Mouse (Mus musculus): ENCODE measurements at regions not wholly inside any gene's neighbourhood (a gene's known extent, or its start where the extent isn't known, plus 50 kb on each side); places are given as distances from the start of the nearest gene placed in this dataset.

DNA sequence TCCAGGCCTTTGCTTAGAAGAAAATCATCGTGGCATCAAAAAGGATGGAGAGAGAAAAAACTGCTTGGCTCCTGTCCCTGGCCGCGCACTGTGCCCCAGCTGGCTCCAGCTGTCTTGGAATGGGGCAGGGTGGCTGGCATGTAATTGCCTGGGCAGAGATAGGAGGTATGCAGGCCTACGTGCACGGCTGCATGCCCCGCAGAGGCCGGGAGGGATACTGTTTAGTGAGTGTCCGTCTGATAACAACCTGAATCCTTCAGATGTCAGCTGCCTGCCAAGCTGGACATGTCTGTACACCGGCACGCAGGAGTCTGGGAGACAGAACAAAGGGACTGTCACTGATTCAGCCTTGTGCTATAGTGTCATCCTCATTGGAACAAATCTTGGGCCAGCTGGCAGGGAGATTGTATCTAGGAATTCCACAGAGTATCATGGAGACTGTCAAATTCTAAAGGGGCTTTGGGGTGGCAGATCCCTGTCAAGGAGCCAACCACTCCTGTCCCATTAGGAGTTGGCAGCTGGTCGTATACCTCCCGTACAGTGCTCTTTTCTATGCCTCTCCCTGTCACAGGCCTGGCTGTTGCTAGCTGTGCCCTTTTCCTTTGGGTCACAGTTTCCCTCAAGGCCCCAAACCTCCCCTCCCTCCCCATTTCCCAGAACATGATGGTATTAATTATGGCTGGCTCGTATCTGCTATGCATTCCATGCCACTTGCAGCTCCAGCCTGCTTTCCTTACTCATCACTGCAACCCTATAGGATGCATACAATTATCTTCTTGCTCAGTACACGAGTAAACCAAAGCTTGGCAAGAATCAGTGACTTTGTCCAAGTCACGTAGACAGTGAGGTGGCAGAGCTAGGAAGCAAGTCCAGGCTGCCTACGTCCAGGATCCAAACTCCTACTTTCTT is 83.5 kb upstream of the Egln3 start:
- no peak for DNase-seq (ENCODE audit: extremely low spot score in 1 of 2, low spot score in 1 of 2)

DNA sequence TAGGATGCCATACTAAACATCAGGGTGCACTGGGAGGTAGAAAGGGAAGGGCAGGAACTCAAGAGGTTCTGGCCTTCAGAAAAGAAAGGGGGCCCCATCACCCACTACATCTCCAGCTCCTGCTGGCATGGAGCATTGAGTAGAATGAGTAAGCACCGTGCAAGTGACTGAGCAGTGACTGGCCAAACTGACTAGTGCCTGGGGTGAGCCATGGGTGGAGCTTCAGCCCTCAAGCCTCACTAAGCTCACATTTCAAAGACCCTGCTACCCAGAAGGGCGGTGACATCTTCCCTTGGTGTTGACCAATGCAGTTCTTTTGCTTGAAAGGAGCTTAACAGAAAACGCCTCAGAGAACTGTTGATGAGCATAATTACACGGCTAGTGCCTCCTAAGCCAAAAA is 80.0 kb upstream of the Egln3 start:
- DNase-seq (ENCODE audit: extremely low spot score in 1 of 2, low spot score in 1 of 2), result no peak

DNA sequence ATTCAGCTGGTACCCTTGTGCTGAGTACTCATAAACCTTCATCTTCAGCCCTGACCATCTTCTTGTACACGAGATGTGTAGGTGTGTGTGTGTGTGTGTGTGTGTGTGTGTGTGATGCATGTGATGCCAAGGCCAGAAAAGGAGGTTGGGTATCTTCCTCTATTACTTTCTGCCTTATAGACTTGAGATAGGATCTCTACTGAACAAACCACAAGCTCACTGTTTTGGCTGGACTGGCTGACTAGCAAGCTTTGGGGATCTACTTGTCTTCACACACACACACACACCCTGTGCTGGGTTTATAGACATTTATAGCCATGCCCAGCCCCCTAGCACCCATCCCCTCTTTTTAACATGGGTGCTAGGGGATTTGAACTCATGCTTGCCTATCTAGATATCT is 79.4 kb upstream of the Egln3 start:
- no peak for DNase-seq (ENCODE audit: extremely low spot score in 1 of 2, low spot score in 1 of 2)

DNA sequence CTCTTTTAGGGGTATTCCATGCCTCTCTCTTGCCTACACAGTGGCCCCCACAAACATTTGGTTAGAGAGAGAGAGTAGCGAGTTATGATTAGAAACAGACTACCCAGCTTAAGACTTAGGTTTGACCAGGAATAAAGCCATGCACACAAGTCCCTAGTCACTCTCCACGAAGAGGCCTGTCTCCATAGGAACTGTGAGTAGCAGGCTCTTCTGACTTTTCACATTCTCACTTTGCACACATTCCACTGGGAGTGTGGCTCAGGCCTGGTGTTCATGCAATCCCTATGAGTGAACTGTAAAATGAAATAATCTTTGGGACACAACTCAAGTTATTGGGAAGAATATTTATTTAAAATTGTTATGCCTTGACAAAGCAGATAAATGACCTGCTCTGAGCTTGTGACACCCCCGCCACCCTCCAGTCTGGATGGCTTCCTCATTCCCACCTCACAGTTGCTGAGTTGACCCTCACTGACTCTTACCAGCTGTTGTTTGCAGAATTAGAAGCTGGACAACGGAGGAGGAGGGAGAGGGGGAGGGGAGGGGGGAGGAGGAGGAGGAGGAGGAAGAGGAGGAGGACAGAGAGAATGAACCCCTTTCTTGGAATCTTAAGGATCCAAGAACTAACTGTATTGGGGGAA is 78.7 kb upstream of the Egln3 start:
- DNase-seq (ENCODE audit: extremely low spot score in 1 of 2, low spot score in 1 of 2), result no peak

DNA sequence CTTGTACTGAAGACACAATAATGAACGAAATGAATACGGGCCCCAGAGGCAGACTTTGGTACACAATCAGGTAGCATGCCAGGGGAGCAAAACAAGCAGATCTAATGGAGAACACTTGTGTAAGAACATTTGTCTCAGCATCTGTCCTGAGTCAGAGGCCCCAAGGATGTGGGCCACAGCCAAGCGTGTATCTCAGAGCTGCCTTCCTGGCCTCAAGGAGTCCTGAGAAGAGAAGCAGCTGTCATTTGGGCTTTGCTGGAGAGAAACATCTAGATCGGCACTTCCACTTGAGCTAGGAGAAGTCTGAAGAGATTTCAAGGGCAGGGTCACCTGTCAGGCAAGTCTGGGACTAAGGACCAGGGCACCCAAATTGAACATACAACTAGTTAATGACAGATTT is 76.8 kb upstream of the Egln3 start:
- no peak for DNase-seq (ENCODE audit: extremely low spot score in 1 of 2, low spot score in 1 of 2)

DNA sequence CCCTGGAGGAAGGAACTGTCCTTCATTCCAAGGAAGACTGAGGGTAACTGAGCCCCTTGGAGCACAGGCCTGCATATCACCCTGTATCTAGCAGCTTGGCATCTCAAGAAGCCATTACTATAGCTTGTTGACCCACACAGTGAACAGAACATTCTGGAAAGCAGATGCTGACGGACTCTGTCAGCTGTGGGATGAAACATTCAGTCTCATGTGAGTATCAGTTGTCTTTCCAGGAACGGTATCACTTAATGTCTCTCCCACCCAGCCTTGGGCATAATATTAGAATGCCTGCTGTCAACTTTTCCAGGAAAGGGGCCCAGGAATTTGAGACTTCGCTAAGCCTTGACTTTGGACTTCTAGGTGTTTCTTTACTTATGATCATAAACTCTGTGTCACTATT is 76.3 kb upstream of the Egln3 start:
- DNase-seq (ENCODE audit: extremely low spot score in 1 of 2, low spot score in 1 of 2), result no peak

DNA sequence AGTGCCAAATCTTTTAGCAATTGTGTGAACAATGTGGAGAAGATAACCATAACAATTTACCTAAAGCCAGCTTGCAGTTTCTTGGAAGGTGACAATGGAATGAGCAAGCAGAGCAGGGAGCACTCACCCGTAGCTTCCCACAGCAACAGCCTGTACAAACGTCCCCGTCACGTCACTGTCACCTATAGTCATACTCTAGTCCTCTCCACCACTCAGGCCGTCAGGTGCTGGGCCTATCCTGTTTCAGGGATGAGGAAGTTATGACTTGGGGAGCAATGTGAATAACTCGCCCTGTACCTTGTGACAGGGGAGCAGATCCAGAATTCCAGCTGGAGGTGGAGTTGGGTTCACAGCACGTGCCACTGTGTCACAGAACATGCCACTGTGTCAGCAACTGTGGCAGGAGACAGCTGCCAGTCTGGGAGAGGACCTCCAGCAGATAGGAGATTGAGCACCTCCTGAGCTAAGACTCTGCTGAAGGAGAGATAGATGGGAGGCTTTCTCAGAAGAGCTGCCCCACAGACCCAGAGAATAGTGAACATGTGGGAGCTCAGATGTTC is 73.4 kb upstream of the Egln3 start:
- no peak for DNase-seq (ENCODE audit: extremely low spot score in 1 of 2, low spot score in 1 of 2)

DNA sequence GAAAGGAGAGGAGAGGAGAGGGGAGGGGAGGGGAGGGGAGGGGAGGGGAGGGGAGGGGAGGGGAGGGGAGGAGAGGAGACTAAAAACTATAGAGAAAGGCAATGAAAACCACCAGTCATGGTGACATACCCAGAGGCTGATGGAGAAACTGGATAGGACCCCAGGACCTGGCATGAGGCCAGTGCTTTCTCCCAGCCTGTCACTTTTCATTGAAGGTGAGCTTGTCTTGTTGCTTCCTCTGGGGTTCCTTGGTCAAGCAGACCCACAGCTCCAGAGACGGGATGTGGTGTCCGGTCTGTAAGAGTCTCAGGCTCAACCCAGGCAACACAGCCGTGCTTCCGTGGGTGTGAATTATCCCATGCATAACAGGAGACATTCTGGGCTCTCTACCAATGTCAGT is 69.8 kb upstream of the Egln3 start:
- DNase-seq (ENCODE audit: extremely low spot score in 1 of 2, low spot score in 1 of 2), result no peak

DNA sequence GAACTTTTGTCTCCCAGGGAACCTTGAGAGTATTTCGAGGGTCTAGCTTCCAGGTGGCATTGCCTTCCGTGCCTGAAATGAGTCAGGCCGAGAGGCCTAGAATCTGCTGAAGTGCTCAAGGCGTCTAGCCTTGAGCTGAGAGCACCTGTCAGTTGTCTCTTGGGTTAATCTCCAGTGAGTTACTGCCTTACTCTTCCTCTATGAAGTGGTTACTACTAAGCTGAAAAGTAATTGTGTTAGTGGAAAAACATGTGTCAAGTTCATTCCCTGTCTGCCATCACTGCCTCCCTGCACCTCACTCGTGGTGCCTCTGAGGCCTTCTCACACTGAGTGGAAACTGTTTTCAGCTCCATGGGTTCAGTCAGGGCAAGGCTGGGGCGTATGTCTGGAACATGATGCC is 69.0 kb upstream of the Egln3 start:
- no peak for DNase-seq (ENCODE audit: extremely low spot score in 1 of 2, low spot score in 1 of 2)

DNA sequence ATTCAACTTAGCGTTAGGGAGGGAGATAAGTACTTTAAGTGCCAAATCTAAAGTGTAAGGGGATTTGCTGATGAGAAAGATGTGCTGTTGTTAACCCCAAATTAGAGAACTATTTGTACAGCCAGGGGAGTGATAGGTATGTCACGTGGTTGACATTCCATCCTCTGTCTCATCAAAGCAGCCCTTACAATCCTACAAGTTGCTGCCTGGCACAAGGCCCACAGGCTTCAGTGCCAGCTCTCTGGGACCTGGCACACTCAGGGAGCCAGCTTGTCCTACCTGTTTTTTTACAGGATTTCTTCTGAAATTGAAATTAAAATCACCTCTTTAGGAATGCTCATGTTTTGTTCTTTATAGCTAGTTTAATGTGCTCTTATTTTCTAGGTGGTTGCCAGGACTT is 68.6 kb upstream of the Egln3 start:
- no peak for DNase-seq (ENCODE audit: extremely low spot score in 1 of 2, low spot score in 1 of 2)

DNA sequence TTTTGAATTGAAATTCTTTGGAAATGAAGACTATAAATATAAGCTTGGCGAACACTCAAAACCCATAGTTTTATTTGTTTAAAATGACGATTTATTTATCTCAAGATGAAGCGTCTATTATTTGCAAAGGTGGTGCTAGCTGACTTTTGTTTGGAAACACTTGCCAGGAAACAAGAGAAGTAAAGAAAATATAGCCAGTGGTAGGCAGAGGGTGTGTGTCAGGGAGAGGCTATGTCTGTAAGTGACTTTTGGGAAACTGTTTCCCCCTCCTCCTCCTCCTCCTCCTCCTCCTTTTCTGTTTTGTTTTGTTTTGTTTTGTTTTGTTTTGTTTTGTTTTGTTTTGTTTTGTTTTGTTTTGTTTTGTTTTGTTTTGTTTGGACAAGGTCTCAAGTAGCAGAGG is 62.2 kb upstream of the Egln3 start:
- no peak for DNase-seq (ENCODE audit: extremely low spot score in 1 of 2, low spot score in 1 of 2)

DNA sequence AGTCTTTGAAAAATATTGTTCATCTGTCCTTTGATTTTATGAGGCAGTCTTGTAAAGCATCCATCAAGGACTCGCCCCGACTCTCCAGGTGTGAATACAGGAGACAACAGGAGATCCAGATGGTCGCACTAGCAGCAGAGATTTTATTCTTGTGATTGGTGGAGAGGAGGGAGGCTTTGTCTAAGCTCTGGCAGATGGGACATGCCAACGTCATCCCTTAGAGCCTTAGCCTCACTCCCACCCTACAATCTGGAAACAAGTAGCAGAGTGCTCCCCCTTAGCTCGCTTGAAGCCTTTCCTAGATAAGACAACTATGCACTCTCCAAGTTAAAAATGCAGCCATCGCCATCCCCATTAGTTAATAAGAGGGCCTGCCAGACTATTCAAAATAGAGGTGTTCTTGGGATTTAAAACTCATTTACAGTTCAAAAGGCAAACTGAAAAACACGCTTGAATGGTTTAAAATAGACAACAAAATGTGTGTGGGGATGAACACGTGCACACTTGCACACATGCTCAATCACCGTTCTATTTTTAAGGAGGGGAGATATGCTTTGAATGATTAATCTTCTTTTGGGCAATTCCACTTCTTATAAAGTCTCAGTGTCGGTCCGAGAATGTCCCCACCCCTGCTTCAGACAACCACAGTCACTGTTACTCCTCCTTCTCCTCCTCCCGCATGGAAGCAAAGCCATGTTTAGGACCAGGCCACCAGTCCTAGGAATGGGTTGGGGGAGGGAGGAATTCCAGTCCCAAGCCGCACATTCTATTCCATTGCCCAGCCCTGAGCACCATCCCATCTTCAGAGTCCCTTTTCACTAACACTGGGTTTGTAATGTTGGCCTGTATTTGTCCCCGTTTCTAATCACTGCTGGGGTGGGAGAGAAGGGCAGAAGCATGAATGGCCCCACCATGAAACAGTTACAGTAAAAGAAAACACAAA is 61.5 kb upstream of the Egln3 start:
- peak in 1 of 2 experiments; percentile 24 for DNase-seq (ENCODE audit: extremely low spot score in 1 of 2, low spot score in 1 of 2)

DNA sequence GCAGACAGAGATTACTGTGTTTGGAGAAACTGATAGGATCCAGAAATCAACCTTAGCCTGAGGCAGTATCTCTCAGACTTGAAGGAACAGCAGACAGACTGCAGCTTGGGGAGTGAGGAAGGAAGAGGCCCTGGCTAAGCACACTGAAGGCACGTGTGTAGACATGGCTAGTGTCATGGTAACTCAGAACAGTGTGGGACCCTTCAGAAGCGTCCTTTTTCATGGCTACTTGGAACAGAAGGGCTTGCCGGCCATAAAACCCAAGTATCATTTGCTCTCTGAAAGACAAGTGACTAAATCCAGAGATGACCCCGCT is 60.7 kb upstream of the Egln3 start:
- no peak for DNase-seq (ENCODE audit: extremely low spot score in 1 of 2, low spot score in 1 of 2)

DNA sequence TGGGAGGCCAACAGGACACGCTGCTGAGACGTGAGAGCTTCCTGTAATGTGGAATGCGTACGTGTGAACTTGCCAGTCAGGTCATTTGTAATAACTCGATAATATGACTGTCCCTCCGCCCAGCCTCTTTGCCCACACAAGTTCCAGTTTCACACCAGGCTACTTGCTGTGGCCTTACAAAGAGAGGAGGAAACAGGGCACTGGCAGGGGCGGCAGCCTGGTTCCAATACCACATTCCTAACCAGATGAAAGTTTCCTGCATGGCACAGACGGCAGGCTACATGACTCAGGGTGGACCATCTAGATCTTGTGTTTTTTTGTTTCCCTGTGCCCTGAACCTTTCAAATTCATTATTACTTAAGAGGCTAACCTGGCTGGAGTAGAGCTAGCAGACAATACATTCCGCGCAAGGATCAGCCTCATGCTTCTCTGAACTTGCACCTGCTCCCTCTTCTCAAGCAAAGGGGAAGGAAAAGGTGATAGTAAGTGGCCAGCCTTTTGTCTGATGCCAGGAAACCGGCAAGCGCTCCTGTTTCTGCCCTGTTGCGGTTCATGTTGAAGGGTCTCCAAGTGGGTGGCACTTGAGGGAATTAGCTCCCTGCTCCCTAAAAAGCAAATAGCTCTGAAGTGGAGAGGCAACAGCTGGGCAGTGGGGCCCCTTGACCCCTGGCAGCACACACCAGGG is 60.2 kb upstream of the Egln3 start:
- no peak for DNase-seq (ENCODE audit: extremely low spot score in 1 of 2, low spot score in 1 of 2)

DNA sequence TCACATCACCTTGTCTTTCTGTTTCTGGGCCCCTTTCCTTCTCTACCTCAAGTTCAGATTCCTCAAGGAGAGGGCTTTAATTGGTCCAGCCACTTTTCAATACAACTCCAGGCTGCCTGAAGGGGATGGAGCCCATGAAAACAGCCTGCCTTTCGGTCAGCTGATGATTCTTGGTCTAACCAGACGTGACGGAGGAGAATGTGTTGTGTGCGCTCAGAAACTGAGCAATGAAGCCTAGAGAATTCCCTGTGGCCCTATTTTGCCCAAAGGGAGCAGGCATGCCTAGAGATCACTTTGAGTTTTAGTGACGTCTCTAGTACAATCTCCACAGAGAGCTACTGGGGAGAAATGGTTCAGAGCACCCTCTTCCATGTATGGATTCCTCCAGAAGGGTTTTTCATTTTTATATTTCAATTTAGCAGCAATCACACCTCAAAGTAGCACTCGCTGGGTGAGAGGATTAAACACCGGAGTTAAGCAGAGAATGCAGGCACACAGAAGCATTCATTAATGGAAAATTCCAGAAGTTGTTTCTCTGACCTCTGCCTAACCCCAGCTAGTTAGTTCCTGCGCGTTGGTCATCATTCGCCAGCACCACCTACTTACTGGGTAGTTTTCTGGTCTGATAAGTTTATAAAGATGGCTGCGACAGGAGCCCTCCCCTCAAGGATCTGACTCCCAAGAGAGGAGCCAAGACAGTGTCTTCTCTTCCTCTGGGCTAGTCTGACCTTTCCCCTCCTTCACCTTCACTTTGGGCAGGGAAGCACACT is 58.8 kb upstream of the Egln3 start:
- DNase-seq (ENCODE audit: extremely low spot score in 1 of 2, low spot score in 1 of 2), result no peak

DNA sequence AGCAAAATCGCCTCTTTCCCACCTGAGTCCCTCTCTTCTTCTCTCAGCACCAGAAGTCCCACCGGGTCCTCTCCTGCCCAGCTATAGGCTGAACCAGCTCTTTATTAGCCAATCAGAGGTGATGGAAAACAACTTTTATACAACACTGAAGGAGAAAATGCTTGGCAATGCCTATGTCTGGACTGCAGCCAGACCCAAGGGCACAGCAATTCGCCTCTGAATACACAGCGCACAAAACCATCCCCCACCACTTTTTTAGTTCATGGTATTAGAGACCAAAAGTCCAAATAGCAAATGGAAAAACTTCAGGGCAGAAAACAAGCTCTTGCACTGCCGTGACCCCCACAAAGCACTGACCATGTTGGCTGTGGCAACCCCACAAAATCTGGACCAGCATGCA is 57.8 kb upstream of the Egln3 start:
- no peak for DNase-seq (ENCODE audit: extremely low spot score in 1 of 2, low spot score in 1 of 2)

DNA sequence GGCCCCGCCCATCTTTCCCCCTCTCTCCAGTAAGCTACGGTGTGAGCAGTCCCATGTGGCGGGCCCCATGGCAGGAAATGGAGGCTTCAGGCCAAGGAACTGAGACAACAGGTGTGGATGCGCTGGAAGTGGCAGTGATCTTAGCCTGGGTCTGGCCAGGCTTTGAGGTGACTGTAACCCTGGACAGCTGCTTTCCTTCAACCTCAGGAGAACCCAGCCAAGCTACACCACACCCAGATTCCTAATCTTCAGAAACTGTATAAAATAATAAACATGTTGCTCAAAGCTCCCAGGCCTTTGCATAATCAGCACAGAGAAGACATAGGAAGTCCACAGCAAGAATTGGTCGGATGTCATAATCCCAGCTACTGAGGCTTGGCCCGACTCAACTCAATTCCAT is 56.8 kb upstream of the Egln3 start:
- DNase-seq (ENCODE audit: extremely low spot score in 1 of 2, low spot score in 1 of 2), result no peak

DNA sequence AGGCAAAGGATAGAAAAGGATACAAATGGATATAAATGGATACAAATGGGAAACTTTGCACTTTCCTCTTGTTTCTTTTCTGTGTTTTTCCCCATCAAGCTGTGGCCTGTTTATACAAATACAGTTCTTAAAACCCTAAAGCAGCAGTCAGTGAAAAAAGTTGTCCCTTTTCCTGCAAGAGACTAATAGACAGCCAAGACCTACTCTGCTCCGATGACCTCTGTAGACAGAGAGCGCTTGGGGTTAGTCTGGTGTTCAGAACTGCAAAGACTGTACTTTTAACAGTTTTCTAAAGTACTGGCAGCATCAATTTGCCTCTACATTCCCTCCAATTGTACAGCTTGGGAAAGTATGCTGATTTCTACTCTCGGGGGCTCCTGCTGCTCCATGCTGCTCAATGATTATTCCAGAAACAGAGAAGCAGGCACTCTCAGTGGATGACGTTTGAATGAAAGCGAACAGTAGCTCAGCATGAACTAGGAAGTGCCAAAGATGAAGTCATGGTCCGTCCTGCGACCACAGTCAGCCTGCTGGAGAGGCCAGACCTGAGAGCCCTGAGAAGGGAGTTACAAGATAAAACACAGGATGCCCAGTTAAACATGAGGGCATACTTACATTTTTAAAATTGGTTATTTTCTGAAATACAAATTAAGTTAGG is 54.2 kb upstream of the Egln3 start:
- DNase-seq (ENCODE audit: extremely low spot score in 1 of 2, low spot score in 1 of 2), result no peak

DNA sequence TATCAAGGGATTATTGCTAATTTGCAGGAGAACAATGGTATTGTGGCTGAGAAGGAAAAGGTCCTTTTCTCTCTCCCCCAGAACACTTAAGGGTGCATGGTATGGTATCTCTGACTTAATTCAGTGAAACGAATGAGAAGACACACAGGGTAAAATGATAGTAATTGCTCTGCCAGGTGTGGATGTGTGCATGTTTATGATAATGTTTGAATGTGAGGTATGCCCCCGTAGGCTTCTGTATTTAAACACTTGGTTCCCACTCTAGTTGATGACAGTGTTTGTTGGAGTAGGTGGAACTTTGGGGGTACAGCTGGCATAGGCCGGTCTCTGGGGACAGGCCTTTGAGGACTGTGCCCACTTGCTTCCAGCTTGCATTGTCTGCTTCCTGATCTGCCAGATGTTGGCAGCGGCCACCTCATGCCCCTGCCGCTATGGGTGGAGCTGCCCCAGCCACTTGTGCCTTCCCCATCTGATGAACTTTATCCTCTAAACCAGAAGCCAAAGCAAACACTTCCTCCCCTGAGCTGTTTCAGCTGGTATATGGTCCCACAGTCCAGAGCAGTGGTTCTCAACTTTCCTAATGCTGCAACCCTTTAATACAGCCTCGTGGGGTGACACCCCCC is 53.0 kb upstream of the Egln3 start:
- no peak for DNase-seq (ENCODE audit: extremely low spot score in 1 of 2, low spot score in 1 of 2)
